Mouse (Mus musculus) ovary, postnatal 10 days (tissue): ENCODE data around the gene Bbs9.
A peak's percentile ranks its signal among the peaks of the same experiment; 100 is the strongest.
"Not testable (repeated sequence)": the region's sequence is repeated elsewhere in the genome, so short reads cannot be mapped to it uniquely, and the experiment has no call there.

Experiments
- DNase-seq: peaks from one replicate; pipeline ENCODE4 v3.0.0; 2022; ENCODE audit warnings: low spot score

Bbs9 gene

DNA sequence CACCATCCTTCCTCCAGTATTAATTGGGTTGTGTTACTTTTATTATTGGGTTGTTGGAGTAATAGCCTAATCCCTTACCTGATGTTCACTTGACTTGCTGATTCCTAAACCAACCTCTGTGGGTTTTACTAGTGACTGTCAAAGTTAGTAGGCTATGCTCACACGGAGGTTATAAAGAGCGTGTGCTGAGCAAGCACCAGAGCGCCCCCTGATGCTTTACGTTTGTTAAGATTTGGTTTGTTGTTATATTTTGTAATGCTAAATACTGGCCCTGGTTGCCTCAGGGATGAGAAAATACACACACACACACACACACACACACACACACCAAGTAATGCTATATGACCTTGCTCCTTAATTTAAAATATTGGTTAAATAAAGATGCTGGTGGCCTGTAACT is 219.9 kb downstream of the Bbs9 start:
- no peak for DNase-seq

DNA sequence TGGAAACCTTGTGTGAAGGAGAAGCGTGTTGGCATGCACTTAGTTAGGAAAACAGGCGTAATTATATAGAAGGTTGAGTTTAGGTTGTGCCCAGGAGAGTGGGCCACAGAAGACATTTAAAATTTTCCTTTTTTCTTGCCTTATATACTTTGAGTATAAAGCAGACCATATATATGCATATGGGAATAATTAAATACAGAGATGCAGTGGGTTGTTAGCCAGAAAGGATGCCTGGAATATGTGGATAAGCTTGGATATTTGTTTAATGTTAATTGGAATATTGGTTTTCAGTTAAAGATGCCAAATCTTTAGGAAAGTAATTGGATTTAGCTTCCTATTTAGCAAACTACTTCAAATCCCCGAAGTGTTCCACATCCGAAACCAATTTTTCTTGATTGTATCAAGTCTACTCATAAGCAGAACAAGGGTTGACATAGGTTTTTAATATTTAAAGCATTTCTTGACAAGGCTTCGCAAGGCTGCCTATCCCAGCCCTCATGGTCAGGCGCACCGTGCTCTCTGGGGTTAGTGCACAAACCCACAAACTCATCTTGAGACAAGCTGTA is 221.4 kb downstream of the Bbs9 start:
- no peak for DNase-seq

DNA sequence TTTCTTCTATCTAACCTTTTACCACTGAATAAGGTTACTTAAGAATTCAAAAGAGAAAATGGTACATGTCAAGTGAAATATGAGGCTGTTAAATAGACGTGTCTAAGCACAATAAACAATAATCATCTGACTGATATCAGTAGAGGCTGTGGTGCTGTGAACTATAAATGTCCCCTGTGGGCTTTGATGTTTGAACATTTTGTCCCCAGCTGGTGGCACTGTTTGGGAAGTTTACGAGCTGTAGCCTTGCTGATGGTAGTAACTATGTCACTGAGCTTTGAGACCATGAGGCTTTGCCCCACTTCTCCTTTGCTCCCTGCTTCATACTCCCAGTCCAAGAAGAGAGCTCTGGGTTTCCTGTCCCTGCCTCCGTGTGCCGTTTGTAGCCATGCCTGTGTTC is 222.3 kb downstream of the Bbs9 start:
- no peak for DNase-seq

DNA sequence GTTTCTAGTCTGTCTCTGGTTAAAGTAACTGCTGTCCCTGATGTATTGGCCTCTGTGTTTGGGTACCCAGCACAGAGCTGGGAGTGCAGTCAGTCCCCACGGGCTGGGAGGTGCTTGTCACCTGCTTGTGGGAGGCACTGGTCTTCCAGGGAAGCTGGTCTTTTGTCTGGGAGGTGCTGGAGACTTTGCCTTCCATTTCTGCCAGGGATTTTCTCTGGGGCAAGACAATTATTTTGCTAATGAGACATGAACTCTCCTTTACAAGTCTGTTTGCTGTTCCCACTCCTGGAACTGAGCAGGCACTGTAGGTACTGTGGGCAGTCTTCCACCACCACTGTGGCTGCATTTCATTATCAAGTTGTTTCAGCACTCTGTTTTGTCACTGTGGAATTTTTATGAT is 223.0 kb downstream of the Bbs9 start:
- no peak for DNase-seq

DNA sequence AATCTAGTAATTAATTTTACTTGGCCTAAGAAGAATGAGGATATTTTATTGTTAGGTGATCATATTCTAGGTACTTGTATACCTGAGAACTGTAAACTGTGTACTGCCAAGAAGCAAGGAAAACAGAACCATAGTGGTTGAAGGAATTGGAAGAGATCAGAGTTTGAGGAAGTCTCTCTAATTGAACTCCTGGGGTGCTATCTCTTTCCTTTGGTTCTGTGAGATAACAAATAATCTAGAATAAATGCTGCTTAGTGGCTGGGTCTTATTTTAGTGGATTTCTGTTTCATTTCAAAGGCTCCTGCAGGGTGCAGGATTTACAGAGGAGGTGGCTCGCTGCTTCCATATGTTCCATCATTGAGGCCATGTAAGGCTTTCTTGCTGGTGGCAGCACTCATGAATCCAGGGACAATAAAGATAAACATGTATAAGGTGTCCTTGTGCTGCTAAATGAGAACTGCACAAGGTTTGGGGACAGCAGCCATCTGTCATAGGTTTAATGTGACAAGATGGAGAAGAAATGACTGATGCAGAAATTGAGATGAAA is 226.6 kb downstream of the Bbs9 start:
- no peak for DNase-seq

DNA sequence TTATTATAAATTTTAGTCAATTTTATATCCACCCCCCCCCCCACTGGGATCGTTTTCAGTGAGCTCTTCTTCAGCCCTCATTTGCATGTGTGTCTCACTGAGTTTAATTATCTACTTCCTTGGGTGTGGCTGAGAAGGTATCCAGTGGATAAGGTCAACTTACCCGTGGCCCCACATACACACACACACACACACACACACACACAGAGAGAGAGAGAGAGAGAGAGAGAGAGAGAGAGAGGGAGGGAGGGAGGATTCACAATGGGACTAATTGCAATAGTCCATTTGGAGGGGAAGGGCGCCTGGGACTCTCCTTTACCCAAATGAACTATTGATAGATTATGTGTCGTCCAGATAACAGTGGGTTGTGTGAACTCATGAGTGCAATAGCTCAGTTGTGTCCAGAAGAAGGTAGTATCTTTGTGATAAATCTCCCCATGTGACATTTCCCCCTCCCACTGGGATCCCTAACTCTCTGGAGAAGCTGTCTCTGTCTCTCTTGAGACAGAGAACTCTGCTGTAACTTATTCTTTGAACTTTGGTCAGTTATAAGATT is 227.4 kb downstream of the Bbs9 start:
- DNase-seq: no peak

DNA sequence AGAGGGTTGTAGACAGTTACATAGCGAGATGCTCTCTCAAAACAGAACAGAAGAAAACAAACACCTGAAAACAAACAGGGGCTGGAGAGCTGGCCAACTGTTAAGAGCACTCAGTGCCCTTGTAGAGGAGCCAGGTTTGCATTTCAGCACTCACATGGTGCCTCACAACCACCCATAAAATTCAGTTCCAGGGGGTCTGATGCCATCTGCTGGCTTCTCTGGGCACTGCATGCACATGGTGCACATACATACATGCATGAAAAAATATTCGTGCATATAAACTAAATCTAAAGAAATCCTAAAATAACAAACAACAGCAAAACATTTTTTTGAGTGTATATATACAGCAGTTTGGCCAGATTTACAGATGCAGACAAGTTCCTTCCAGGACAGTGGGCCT is 228.0 kb downstream of the Bbs9 start:
- DNase-seq: no peak

DNA sequence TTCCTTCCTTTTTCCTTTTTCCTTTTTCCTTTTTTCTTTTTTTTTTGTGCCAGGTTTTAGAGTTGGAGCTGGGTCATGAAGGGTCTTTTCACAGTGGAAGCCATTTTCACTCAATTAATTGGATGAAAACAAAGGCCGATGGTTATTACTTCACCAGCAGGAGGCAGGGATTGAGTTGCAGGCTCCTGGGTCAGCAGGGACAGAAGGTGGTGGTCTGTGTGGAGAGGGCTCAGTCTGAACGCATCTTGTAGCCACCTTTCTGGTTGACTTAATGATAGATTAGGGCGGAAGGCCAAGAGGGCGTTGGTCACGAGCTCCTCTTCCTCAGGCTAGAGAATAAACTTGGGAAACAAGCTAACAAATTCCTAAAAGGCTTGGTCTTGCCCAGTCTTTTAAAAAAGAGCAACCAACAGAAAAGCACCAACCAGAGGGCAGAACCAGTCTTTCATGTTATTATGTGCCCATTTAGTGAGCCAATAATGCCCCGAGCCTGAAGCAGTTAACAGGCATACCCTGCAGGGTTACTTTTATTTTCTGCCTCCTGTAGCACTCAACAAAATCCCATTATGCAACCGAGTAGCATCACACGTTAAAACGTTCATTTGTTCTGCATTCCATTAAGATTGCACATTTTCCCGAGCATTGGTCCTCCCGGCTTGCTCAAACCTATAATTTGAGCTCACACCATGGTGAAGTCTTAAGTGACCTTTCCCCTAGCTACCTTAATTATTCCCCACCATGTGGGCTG is 231.8 kb downstream of the Bbs9 start:
- DNase-seq: no peak

DNA sequence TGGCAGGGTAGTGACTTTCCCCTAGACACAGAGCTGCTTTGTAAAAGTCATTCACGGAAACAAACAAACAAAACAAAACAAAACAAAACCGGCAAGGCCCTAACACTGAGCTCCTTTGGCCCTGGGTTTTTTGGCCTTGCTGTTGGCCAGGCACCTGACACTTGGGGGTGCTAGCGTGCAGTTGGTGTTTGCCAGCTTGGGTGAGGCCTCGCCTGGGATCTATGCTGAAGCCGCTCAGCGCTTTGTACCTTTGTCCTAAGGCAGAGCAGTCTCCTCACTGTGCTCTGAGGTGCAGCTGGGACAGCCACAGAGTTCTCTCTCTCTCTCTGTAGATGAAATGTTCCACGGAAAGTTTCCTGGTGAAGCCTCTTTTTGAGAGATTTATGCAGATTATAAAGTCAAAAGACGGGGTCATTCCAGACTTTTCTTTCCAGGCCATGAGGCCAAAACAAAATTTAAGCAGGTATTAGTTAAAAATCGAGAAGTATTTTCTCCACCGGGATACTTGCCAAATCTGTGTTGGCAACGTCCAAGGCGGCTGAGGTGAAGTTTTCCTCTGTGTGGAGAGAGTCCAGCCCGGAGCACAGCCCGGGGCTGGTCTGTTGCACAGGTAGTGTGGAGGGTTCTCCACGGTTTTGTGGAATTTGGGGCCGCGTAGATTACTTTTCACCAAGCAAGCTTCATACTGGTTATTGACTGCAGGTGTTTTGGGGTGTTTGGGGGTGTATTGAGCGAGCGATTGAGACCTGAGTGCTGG is 233.6 kb downstream of the Bbs9 start:
- DNase-seq: peak; percentile 50

DNA sequence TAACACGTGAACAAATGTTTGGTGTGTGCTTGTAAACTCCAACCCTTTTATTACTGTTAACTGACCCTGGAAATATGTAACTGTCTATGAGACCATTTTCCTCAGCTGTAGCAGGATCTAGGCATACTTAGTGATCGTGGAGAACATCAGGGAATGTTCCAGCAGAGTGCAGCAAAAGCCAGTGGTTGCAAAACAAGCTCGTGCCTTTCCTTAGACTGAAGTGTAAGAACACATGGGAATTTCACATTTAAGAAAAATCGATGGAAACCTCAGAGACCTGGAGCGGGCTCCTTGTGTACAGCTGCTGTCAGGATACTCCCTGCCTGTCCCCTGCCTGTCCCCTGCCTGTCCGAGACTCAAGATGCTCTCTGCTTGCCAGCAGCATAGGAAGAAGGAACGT is 234.5 kb downstream of the Bbs9 start:
- no peak for DNase-seq

DNA sequence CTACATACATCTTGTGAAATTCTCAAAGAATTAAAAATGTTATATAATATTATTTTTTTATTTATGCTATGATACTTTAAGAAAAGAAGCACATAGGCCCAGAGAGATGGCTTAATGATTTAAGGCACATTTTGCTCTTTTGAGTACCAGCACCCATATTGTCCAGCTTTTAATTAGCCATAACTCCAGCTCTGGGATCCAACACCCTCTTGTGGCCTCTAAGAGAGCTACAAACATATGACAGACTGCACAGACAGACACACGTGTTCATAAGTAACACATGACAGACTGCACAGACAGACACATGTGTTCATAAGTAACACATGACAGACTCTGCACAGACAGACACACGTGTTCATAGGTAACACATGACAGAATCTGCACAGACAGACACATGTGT is 235.8 kb downstream of the Bbs9 start:
- DNase-seq: no peak

DNA sequence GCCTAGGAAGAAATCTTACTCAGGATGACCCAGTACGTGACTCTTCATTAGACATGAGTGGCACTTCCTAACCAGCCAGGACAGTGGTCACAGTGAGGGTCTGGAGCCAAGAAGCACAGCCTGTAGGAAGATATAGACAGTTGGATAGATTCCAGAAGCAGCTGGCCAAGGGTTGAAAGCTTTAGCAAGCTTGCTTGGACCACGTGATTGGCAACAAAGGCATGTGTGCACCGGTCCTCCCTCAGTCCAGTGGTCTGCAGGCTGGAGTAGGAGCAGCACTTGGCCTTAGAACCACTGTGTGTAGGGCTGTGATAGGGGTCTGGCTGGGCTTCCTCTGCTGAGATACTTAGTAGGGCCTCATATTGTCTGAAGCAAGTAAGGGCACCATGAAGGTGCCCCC is 237.2 kb downstream of the Bbs9 start:
- no peak for DNase-seq

DNA sequence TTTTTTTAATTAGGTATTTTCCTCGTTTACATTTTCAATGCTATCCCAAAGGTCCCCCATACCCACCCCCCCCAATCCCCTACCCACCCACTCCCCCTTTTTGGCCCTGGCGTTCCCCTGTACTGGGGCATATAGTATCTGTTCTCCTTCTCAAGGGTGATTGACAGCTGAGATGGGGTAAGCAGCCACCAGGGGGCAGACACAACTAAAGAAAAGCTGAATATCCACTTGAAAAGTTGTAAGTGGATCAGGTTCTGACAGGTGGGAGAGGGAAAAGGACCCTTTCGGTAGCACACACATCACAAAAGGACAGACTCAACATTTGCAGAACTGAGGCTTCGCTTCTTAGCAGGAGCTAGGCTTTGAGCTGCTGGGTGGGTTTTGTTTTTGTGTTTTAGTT is 237.8 kb downstream of the Bbs9 start:
- DNase-seq: not testable (repeated sequence)

DNA sequence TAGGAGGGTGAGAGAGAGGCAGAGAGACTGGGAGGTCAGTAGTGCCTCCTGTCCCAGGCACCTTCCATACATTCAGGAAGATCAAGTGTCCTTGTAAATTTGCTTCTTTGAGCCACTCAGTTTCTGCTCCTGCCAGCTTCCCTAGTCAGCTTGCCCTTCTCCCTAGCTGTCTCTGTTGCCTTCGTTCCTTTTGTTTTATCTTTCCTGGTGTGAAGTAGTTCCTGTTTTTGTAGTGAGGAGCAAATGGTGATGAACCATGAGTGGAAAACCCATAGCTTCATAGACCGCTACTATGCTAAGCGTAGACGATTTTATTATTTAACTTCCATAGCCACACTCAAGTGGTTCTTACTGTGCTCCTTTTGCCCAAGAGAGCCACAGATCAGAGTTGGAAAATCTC is 242.1 kb downstream of the Bbs9 start:
- no peak for DNase-seq

DNA sequence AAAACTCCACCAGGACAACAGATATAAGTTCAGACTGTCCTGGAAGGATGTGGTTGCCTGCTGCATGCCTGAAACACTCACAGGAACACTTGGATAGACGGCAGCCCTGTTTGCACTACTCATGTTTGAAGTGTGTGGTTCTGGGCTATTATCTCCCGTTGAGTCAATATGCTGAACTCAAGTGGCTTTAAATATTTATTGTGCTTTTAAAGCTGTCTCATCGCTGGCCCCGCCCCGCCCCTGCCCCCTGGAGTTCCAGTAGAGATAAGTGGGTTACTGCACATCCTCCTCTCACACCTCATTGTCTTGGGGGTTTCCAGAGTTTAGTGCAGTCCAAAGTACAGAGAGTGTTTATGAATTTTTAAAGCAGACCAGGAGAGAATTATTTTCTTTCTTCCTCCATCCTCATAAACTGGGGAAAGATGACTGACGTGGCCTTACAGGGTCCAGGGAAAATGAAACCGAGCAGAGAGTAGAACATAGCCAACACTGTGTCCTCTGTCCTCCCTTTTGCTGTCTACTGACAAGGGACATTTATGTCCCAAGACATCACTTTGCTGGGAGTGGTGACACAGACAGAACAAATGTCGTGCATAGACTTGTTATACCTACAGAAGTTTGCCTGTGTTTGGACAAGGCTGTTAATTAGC is 242.8 kb downstream of the Bbs9 start:
- DNase-seq: no peak

DNA sequence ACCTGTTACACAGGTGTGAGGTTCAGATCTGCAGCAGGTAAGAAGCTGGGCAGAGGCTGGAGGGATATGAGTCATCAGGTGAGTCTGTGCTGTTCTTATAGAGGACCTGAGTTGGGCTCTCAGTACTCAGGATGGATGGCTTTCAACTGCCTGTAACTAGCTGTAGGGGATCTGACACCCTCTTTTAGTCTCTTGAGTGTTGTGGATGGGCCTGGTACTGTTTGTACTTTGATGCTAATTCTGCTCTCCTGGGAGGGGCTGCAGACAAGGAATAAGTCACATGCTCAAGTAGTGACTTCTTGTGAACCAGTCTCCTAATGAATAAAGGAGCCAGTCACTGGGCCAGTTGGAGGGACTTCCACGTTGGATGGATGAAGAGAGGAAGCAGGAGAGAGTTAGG is 257.1 kb downstream of the Bbs9 start:
- no peak for DNase-seq

DNA sequence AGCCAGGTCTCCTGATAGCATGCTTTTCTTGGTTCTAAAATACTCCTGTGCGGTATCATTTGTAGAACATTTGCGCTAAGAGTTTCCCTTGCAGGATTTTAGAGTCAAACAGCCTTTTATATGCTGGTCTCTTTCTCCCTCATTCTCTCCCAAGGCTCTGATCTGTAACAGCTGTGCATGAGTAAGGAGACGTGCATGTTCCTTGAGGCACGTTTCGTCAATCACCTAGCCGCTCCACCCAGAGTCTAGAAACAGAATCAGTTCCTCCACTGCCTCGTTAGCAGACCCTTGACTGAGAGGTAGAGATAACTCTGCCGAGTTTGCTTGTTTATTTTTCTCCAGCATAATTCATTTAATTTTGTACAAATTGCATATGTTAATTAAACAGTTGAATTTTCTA is 259.4 kb downstream of the Bbs9 start:
- DNase-seq: no peak

DNA sequence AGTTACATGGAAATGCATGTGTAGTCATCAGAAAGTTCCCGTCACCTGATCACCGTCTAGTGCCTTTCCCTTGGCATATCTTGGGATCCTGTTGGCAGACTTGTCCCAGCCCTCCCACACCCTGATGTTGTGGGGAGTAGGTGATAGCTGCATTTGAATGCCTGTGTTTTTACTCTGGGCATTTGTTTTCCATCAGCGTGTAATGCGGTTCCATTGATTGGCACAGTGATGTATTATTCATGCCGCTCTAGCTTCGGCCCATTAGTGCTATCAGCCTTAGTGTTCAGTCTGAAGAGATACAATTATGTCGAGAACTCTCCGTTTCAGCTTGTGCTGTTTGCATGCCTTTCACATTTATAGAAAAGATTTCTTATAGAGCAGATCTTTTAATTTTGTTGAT is 259.9 kb downstream of the Bbs9 start:
- DNase-seq: no peak

DNA sequence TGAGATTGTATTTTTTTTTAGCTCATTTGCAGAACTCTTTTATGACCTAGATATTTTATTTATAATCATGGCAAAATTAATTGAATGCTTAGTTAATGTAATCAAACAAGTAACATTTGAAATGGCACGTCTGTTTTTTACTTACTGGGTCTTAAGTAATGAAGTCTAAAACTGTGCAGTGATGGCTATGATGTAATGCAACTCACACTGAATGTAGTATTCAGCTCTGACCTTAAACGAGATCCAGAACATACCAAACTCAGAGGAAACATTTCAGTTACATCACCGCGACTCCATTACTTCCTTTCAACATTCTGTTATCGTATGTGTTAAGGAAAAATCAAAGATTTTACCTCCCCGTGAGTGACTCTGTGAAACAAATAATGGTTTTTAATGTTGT is 262.4 kb downstream of the Bbs9 start:
- no peak for DNase-seq

DNA sequence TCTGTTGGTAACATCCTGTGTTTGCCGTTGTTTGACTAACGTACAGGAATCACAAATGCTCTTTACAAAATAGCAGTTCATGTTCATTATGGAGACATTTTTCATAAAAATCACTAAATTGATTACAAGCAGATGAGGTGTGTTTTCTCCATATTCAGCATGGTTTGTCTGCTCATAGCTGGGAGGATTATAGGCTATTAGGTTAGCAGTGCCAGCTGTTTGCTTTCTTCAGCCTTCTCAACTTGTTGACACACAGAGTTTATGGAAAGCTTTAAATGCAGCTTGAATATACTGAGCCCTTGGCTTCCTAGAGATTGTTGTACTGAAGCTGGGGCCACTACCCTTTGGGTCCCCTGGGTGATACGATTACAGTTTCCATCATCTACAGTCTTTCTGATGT is 263.3 kb downstream of the Bbs9 start:
- DNase-seq: no peak

DNA sequence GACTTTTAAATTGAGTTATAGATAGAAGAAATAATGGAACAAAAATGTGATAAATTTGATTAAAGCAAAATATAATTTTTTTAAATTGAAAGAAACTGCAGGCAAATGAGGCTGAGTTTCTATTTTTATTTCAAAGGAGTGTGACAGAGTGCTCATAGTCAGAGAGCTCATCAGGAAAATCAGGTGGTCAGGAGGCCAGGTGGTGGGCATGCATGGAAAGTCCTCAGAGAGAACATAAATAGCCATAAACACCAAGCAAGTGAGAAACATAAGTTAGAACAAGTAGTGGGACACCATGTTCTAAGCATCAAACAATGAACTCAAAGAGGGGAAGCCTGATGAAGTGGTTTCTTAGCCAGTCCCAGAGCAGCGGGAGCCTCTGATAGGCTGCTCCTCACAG is 266.5 kb downstream of the Bbs9 start:
- DNase-seq: no peak

DNA sequence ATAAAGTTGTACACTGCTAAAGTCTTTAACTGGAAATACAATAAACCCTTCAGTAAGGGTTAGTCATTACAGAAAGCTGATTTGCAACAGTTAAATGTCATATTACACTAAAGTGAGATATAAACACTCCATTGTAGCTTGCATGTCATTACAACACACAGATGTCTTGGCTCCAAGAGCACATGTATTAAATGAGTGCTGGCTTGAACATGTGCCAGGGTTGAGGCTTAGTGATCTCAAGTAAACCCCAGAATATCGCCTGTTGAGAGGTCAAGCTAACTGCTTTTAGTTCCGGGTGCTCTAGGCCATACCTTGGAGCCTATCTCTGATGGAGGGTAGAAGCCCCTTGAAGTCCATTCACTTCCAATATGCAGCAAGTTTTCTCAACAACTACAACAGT is 273.1 kb downstream of the Bbs9 start:
- no peak for DNase-seq
